Mouse (Mus musculus): ENCODE data around the gene Lect2. TPM values are rescaled to one million over a fixed set of nuclear protein-coding genes. Genes with fewer than 3 reads are reported as not detected.

Lect2 gene
- polyA plus RNA-seq, 2 experiments: 29.8 to 57.7 TPM

DNA sequence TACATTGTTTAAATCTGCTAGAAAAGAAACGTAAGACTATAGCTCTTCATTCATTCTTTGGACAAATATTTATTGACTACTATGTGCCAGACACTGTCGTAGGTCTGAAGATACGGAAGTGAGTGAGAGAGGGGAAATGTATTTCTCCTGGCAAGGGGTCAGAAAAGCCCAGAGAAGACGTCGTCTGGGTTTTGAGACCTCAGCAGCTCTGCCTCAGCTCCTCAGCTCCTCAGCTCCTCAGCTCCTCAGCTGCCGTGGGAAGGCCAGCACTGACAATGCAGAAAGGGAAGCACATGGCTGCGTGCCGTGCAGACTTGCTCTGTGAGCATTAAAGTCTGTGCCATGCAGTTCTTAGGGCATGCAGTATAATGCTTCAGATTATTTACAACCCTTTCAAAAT is 18.6 kb downstream of the Lect2 start:
- no peak for DNase-seq (ENCODE audit: low read depth in 3 of 3, low spot score in 3 of 3)
- Histone ChIP-seq H3K4me3 (ENCODE audit: insufficient read depth in 1 of 2, low read depth in 2 of 2, low read length in 2 of 2) (no peak overlapping the region), H3K4me2 (ENCODE audit: low read depth) (no peak overlapping the region), H3K9ac (replicated peaks) (no peak overlapping the region), H3K9me3 (ENCODE audit: control insufficient read depth, low read length) (no peaks in the 10 kb centered on the region), H3K27me3 (ENCODE audit: control insufficient read depth, insufficient read depth, low read length) (no peaks in the 10 kb centered on the region), H3K27ac (no peak overlapping the region), H3K4me1 (replicated peaks; ENCODE audit: control insufficient read depth in 2 of 2, insufficient read depth in 2 of 2, low read length in 1 of 2) (no peaks in the 10 kb centered on the region), H3K36me3 (replicated peaks; ENCODE audit: control insufficient read depth, insufficient read depth, low read depth) (no peaks in the 10 kb centered on the region)
- TF ChIP-seq CTCF (IDR thresholded peaks at IDR 0.05; ENCODE audit: low read depth): no peak
- TF ChIP-seq EP300 (IDR thresholded peaks at IDR 0.05; ENCODE audit: low read depth): no peak
- 33% methylated on average over 8 of the region's 8 CpGs for WGBS (ENCODE audit: insufficient replicate concordance)
- no peak for ATAC-seq (ENCODE audit: insufficient read depth)

- WGBS (ENCODE audit: insufficient replicate concordance): 21% methylated on average over 4 of the region's 4 CpGs
These were observed 19.3 kb downstream of the Lect2 start for GRCm38 (mm10) chr13:56529031-56529430.

DNA sequence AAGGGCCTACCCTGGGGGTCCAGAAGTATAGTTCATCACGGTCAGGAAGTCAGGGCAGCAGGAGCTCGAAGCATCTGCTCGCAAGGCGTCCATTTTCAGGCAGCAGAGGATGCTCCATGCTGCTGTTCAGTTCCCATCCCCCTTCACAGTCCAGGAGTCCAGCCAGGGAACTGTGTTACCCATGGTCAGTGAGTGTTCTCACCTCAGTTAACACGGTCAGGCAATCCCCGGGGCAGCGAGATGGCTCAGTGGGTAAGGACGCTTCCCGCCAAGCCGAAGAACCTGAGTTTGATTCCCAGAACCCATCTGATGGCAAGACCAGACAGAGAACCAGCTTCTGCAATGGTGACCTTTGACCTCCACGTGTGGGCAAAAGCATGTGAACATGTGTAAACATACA is 20.0 kb downstream of the Lect2 start:
- TF ChIP-seq CTCF (IDR thresholded peaks at IDR 0.05; ENCODE audit: low read depth) (no peak), EP300 (IDR thresholded peaks at IDR 0.05; ENCODE audit: low read depth) (no peak)
- Histone ChIP-seq H3K4me1 (replicated peaks; ENCODE audit: control insufficient read depth in 2 of 2, insufficient read depth in 2 of 2, low read length in 1 of 2) (no peaks in the 10 kb centered on the region), H3K4me3 (ENCODE audit: insufficient read depth in 1 of 2, low read depth in 2 of 2, low read length in 2 of 2) (no peak overlapping the region), H3K27ac (no peak overlapping the region), H3K27me3 (ENCODE audit: control insufficient read depth, insufficient read depth, low read length) (no peaks in the 10 kb centered on the region), H3K9me3 (ENCODE audit: control insufficient read depth, low read length) (no peaks in the 10 kb centered on the region), H3K4me2 (ENCODE audit: low read depth) (no peak overlapping the region), H3K36me3 (replicated peaks; ENCODE audit: control insufficient read depth, insufficient read depth, low read depth) (no peaks in the 10 kb centered on the region), H3K9ac (replicated peaks) (no peak overlapping the region)
- ATAC-seq (ENCODE audit: insufficient read depth) (no peak), DNase-seq (ENCODE audit: low read depth in 3 of 3, low spot score in 3 of 3) (no peak)
- WGBS (ENCODE audit: insufficient replicate concordance): 69% methylated on average over 11 of the region's 11 CpGs

More at GRCm38 (mm10) chr13:56529031-56529430, 19.3 kb downstream of the Lect2 start:
- no peak overlapping the region for H3K4me2 ChIP-seq (ENCODE audit: low read depth)
- no peak overlapping the region for H3K9ac ChIP-seq (replicated peaks)
- no peaks in the 10 kb centered on the region for H3K9me3 ChIP-seq (ENCODE audit: control insufficient read depth, low read length)
- no peaks in the 10 kb centered on the region for H3K4me1 ChIP-seq (replicated peaks; ENCODE audit: control insufficient read depth in 2 of 2, insufficient read depth in 2 of 2, low read length in 1 of 2)
- ATAC-seq (ENCODE audit: insufficient read depth): no peak
- no peak overlapping the region for H3K27ac ChIP-seq
- H3K4me3 ChIP-seq (ENCODE audit: insufficient read depth in 1 of 2, low read depth in 2 of 2, low read length in 2 of 2): no peak overlapping the region
- no peak for TF ChIP-seq EP300 (IDR thresholded peaks at IDR 0.05; ENCODE audit: low read depth)
- no peak for TF ChIP-seq CTCF (IDR thresholded peaks at IDR 0.05; ENCODE audit: low read depth)
- H3K36me3 ChIP-seq (replicated peaks; ENCODE audit: control insufficient read depth, insufficient read depth, low read depth): no peaks in the 10 kb centered on the region
- no peak for DNase-seq (ENCODE audit: low read depth in 3 of 3, low spot score in 3 of 3)
- H3K27me3 ChIP-seq (ENCODE audit: control insufficient read depth, insufficient read depth, low read length): no peaks in the 10 kb centered on the region

- H3K4me1 ChIP-seq (replicated peaks; ENCODE audit: control insufficient read depth in 2 of 2, insufficient read depth in 2 of 2, low read length in 1 of 2): 0 out of 4 replicates have a peak, but pooled peaks cover under 1% of the 10 kb centered on the region in 2 experiments
- H3K27ac ChIP-seq: no peak overlapping the region
- H3K27me3 ChIP-seq (ENCODE audit: control insufficient read depth, insufficient read depth, low read length): no peaks in the 10 kb centered on the region
- ATAC-seq (ENCODE audit: insufficient read depth): no peak
- no peaks in the 10 kb centered on the region for H3K9me3 ChIP-seq (ENCODE audit: control insufficient read depth, low read length)
- TF ChIP-seq CTCF (IDR thresholded peaks at IDR 0.05; ENCODE audit: low read depth): no peak
- TF ChIP-seq EP300 (IDR thresholded peaks at IDR 0.05; ENCODE audit: low read depth): no peak
- 79% methylated on average over 7 of the region's 7 CpGs for WGBS (ENCODE audit: insufficient replicate concordance)
- H3K9ac ChIP-seq (replicated peaks): no peak overlapping the region
- no peak overlapping the region for H3K4me3 ChIP-seq (ENCODE audit: insufficient read depth in 1 of 2, low read depth in 2 of 2, low read length in 2 of 2)
- no peak overlapping the region for H3K4me2 ChIP-seq (ENCODE audit: low read depth)
- H3K36me3 ChIP-seq (replicated peaks; ENCODE audit: control insufficient read depth, insufficient read depth, low read depth): no peaks in the 10 kb centered on the region
- DNase-seq (ENCODE audit: low read depth in 3 of 3, low spot score in 3 of 3): no peak
These were observed 20.5 kb downstream of the Lect2 start for GRCm38 (mm10) chr13:56527846-56528245.

- no peak for TF ChIP-seq EP300 (IDR thresholded peaks at IDR 0.05; ENCODE audit: low read depth)
- TF ChIP-seq CTCF (IDR thresholded peaks at IDR 0.05; ENCODE audit: low read depth): no peak
- no peak for ATAC-seq (ENCODE audit: insufficient read depth)
- WGBS (ENCODE audit: insufficient replicate concordance): 68% methylated on average over 12 of the region's 12 CpGs
- no peak for DNase-seq (ENCODE audit: low read depth in 3 of 3, low spot score in 3 of 3)
- Histone ChIP-seq H3K9ac (replicated peaks) (no peak overlapping the region), H3K4me1 (replicated peaks; ENCODE audit: control insufficient read depth in 2 of 2, insufficient read depth in 2 of 2, low read length in 1 of 2) (0 out of 4 replicates have a peak, but pooled peaks cover 2% of the 10 kb centered on the region in 2 experiments), H3K27me3 (ENCODE audit: control insufficient read depth, insufficient read depth, low read length) (no peaks in the 10 kb centered on the region), H3K27ac (no peak overlapping the region), H3K36me3 (replicated peaks; ENCODE audit: control insufficient read depth, insufficient read depth, low read depth) (no peaks in the 10 kb centered on the region), H3K9me3 (ENCODE audit: control insufficient read depth, low read length) (no peaks in the 10 kb centered on the region), H3K4me2 (ENCODE audit: low read depth) (no peak overlapping the region), H3K4me3 (ENCODE audit: insufficient read depth in 1 of 2, low read depth in 2 of 2, low read length in 2 of 2) (no peak overlapping the region)
These were observed 21.4 kb downstream of the Lect2 start for GRCm38 (mm10) chr13:56526871-56527270.
